ENCODE assay signal across 8 mouse cellular contexts in genomic region chr2:128428154-128428553, GRCm38 (mm10).
DNase-seq lines count a peak whose midpoint lies in the region; ATAC-seq and TF ChIP-seq lines count a peak whose summit lies in the region.

No protein-coding gene starts in this region.

- TF ChIP-seq CTCF in Patski (IDR thresholded peaks at IDR 0.05): no peak

- H3K4me1 ChIP-seq in lung, embryonic 15.5 days: peaks cover 48% of the 10 kb centered on the region
- H3K4me1 ChIP-seq in liver, embryonic 15.5 days (replicated peaks): peaks cover 17% of the 10 kb centered on the region

- POLR2A ChIA-PET in Patski (lab: Charles Lee): interaction anchor here (0.6 to 0.7 kb wide), 2 partner anchors 126 to 504 kb away, joined by 3 read pairs; no protein-coding TSS in a partner anchor

- 16% methylated on average over 7 of the region's 7 CpGs for WGBS in lung, embryonic 15.5 days
- 5% methylated on average over 7 of the region's 7 CpGs for WGBS in liver, embryonic 15.5 days (ENCODE audit: insufficient replicate concordance)

- in situ Hi-C loops in Patski (cut with MboI; ENCODE audit: low pct_unique_long_range_greater_than_20kb): no loop called here

- H3K27ac ChIP-seq in lung, embryonic 15.5 days: peak overlapping the region; percentile 74
- peak overlapping the region; percentile 68 for H3K27ac ChIP-seq in liver, embryonic 15.5 days (replicated peaks)

- peak overlapping the region; percentile 42 for H3K4me2 ChIP-seq in lung, embryonic 15.5 days
- H3K4me2 ChIP-seq in liver, embryonic 15.5 days: peak overlapping the region; percentile 46

- CTCF ChIA-PET in Patski (lab: Charles Lee): interaction anchor here (0.7 to 3.6 kb wide), 11 partner anchors 10 to 305 kb away, joined by 3 to 16 read pairs (median 3); no protein-coding TSS in a partner anchor

- ATAC-seq in lung, embryonic 15.5 days (ENCODE audit: borderline replicate concordance, extremely low read depth, low FRiP score, low TSS enrichment): no peak
- ATAC-seq in Patski: peak; percentile 77
- 0 out of 2 replicates have a peak, but pooled peaks have one; percentile 28 for ATAC-seq in granulocyte monocyte progenitor cell, adult 5-6 weeks (replicated peaks; ENCODE audit: poor library complexity, severe bottlenecking)
- ATAC-seq in liver, embryonic 15.5 days (ENCODE audit: insufficient read depth): no peak

- H3K27me3 ChIP-seq in lung, embryonic 15.5 days: no peaks in the 10 kb centered on the region
- no peaks in the 10 kb centered on the region for H3K27me3 ChIP-seq in Patski
- peaks cover 19% of the 10 kb centered on the region for H3K27me3 ChIP-seq in liver, embryonic 15.5 days

- H3K36me3 ChIP-seq in lung, embryonic 15.5 days: no peaks in the 10 kb centered on the region
- no peaks in the 10 kb centered on the region for H3K36me3 ChIP-seq in liver, embryonic 15.5 days (replicated peaks)

- peak overlapping the region; percentile 28 for H3K4me3 ChIP-seq in lung, embryonic 15.5 days
- peak overlapping the region; percentile 42 for H3K4me3 ChIP-seq in liver, embryonic 15.5 days (replicated peaks)

- H3K9me3 ChIP-seq in lung, embryonic 15.5 days: no peaks in the 10 kb centered on the region
- no peaks in the 10 kb centered on the region for H3K9me3 ChIP-seq in liver, embryonic 15.5 days (replicated peaks)

- H3K9ac ChIP-seq in lung, embryonic 15.5 days: peak overlapping the region; percentile 26; the same call in 1 of the 2 replicates
- 0 out of 2 replicates have a peak overlapping the region, but pooled peaks have one; percentile 6 for H3K9ac ChIP-seq in liver, embryonic 15.5 days

- no peak for DNase-seq in lung, adult 18-20 months
- DNase-seq in Patski (ENCODE audit: low read depth, low spot score): no peak
- DNase-seq in frontal cortex, postnatal 36 days (ENCODE audit: low spot score in 2 of 2): no peak
- no peak for DNase-seq in right cerebral cortex, postnatal 25 days
- no peak for DNase-seq in urinary bladder, postnatal 4 days (ENCODE audit: low spot score in 2 of 2)

Comparison
In these comparisons a context has a peak if more than half of its experiments do, and no peak if none do; other contexts are left out.
1. ATAC-seq: peak in Patski (single experiment) and granulocyte monocyte progenitor cell, adult 5-6 weeks (single experiment); none in lung, embryonic 15.5 days (single experiment) and liver, embryonic 15.5 days (single experiment).